Mouse (Mus musculus) erythroblast, adult 5-6 weeks (primary cell): ENCODE results near the gene Ppp1r14c. TPM values are rescaled to one million over a fixed set of nuclear protein-coding genes. Genes with fewer than 3 reads are reported as not detected.
"Not testable (repeated sequence)": the region's sequence is repeated elsewhere in the genome, so short reads cannot be mapped to it uniquely, and the experiment has no call there.

Experiments
- ATAC-seq: replicated peaks from 2 replicates; pipeline ENCODE4 v1.8.0; 2016; ENCODE audit warnings: moderate number of reproducible peaks, mild to moderate bottlenecking, moderate TSS enrichment, inconsistent platforms; ENCODE audit not compliant: poor library complexity, low FRiP score, severe bottlenecking
- total RNA-seq, 2 experiments: library from RNA; stranded (forward) in 1 of 2; stranded (reverse) in 1 of 2; fragments of 150-400 nt in 1 of 2; fragments of 200-764, 138-1000 nt in 1 of 2; gene quantifications; 2 replicates each; pipeline versions ENCODE4 v1.2.3 to v1.2.4; 2015 to 2017; ENCODE audit warnings: low replicate concordance in 2 of 2

Gene Ppp1r14c
- total RNA-seq, 2 experiments from 2014 or later: not detected

DNA sequence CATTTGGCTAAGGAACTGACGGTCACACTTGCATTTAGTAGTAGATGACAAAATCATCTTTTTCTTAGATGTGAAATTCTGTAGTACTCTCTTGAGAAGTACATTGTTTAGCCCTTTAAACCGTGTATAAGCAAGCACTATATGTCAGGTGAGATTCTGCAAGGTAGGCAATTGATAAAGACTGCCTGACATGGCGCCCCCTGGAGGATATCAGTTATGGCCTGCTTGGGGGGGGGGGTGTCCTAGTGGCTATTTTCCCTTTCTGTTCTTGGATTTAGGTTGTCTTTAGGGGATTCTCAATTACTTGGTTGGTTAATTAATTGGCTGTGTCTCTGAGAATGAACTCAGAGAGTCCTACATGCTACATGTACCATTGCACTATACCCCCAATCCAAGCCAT, 31.5 kb downstream of the Ppp1r14c start:
- no peak for ATAC-seq

DNA sequence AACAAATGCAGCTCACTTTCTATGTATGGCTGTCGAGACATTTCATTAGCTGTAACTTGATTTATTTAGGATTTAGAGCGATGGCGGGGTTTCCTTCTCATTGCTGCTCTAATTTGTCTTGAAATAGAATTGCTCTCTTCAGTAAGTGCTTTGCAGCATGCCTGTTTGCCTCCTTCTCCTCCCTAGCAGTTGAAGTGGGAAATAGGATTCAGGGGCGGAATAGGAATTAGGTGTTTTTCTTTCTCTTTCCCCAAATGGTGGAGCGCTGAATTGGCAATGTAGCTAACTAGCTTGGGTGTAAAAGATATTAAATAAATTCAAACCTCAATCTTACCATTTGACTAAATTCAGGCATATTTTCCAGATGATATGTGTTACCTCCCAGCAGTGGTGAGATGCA, 32.2 kb downstream of the Ppp1r14c start:
- ATAC-seq: no peak

GRCm38 (mm10) chr10:3402284-3402683, 36.4 kb downstream of the Ppp1r14c start:
- no peak for ATAC-seq

DNA sequence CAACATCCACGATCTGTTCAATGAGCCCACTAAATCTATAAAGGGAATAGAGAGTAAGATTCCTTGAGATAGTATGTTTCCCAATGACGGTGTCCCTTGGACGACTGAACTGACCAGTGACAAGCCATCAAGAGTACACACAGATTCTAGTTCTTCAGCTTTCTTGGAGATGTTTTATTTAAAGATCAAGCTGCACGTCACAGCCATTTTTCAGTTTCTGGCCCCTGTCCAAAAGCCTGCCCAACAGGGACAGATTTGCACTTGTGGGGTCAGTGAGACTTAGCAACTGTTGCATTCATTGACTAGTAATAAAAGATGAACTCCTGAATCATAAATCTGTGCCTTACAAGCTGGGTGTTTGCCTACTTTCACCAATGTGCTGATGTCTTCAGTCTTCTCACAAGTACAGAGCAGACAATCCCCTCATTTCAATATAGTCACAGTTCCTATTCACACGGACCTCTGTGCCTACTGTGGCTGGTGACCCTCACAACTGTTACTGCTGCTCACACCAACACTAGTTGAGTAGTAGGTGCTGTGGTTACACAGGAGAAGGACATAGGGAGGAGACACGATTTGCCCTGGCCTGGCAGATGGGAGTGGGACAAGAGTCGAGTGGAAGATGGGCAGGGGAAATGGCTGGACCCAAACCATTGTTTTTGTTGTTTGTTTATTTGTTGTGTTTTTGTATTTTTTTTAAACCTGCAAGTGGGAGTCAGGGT, 37.7 kb downstream of the Ppp1r14c start:
- no peak for ATAC-seq

GRCm38 (mm10) chr10:3404362-3404761, 38.5 kb downstream of the Ppp1r14c start:
- no peak for ATAC-seq

DNA sequence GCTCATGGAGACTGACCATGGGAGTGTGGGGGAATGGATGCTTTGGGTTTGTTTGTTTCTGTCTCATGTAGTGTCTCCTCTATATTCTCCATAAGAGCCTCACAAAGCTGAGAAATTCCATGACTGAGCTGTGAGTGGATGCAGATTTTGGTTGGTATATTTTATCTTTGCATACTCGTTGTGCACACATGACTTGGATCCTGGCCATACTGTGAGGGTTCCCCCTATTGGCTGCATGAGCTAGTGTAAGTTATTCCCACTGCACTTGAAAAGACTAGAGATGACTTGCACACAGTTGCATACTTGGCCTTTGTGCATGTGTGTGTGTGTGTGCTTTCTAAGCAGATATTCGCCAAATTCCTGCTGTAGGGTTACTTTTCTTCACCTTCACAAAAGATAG, 40.4 kb downstream of the Ppp1r14c start:
- no peak for ATAC-seq

GRCm38 (mm10) chr10:3408036-3408661, 42.3 kb downstream of the Ppp1r14c start:
- no peak for ATAC-seq

DNA sequence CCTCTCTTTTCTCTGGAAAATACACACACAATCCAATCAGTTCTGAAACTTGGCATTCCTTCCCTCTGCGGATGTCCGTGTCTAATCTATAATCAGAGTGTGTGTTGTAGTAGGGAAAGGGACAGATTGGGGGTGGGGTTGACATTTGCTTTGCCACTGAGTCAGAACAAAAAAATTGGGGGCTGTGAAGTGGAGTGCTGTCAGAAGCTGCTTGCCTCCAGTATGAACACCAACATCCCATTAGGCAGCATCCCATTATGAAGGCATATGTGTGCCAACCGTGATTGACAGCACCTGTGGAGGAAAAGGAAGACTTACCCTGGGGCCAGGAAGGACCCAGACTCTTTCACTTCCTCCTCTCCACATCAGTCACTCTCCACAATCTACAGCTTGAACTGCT, 42.8 kb downstream of the Ppp1r14c start:
- no peak for ATAC-seq

DNA sequence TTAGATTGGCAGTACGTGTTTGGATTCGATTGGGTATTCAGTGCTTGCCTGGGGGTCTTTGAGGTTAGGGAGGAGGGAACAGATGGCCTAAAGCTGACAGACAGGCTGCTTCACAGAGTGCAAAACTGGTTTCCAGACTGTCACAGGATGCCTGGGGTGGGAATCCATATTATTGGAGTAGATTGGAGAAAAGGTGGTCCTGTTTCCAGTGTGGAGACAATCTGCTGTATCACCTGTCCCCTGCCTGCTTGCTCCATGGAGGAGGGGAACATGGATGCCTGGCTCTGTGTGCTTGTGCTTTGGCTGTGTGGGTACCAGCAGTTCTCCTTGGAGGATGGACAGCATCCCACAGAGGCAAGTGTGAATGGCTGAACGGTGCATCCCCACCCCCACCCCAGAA, 45.4 kb downstream of the Ppp1r14c start:
- no peak for ATAC-seq

- ATAC-seq: no peak
These were observed 45.8 kb downstream of the Ppp1r14c start for GRCm38 (mm10) chr10:3411639-3412038.

DNA sequence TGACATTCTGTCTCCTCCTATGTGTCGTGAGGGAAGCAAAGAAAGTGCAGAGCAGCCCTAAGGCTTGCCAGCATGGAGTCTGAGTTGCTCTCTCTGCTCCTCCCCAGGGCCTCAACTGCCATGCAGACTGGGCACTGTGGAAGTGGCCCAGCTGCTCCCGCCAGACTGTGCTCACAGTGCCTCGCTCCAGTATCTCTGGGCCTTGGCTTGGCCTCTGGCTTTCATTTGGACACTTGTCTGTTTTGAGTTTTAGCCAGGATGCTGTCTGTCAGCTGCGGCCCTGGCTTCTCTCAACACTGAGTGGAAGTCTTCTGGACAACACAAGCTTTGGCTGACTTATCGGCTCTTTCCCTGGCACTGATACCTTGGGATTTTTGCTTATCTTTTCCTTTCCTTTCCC, 49.0 kb downstream of the Ppp1r14c start:
- no peak for ATAC-seq

DNA sequence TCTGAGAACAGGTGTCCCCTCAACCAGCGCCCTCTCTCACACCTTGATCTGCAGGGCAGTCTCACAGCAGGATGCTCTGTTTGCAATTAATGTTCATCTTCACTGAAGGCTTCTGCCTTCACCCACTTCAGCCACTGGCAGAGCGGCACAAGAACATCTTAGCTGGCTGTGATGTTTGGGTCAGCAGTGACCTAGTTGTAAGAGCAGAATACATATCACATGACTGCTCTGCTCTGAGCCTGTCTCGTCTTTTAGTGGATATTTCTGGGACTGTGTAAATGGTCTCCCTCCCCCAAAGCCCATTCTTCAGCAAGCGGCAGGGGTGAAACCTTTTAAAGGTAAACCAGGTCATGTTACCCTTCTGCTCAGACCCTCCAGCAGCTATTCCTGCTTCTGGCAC, 50.7 kb downstream of the Ppp1r14c start:
- ATAC-seq: no peak

DNA sequence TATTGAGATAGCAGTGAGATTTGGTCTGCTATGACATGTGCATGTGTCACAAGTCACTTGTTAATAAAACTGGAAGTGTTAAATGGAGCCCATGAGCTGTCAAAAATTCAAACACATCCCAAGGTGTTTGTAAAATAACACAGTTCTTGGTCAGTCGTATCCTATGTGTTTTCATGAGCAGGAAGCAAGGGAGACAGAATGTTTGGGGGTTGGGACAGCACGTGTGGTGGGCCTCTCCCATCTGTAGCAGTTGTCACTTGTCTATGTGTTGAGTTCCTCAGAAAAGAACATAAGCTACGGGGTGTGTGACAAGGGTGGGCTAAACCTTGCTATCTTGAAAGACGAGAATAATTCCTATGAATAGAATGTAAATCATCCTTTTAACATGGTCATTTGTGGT, 51.6 kb downstream of the Ppp1r14c start:
- no peak for ATAC-seq

DNA sequence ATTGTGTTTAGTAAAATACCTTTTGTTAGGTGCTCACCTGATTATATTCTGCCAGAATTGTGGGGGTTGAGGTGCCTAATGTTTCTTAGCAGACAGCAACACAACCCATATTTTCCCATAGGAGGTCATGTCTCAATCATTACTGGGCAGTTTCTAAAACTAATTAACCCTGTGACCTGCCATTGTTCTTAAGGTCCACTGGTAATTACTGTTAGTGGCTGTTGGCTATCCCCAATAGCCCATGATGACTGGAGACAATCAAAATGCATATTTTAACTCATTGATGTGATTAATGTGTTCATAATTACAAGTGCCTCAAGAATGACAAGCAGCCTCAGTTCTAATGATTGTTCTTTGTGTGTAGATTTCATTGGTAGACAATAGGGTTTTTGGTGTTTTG, 58.2 kb downstream of the Ppp1r14c start:
- no peak for ATAC-seq

DNA sequence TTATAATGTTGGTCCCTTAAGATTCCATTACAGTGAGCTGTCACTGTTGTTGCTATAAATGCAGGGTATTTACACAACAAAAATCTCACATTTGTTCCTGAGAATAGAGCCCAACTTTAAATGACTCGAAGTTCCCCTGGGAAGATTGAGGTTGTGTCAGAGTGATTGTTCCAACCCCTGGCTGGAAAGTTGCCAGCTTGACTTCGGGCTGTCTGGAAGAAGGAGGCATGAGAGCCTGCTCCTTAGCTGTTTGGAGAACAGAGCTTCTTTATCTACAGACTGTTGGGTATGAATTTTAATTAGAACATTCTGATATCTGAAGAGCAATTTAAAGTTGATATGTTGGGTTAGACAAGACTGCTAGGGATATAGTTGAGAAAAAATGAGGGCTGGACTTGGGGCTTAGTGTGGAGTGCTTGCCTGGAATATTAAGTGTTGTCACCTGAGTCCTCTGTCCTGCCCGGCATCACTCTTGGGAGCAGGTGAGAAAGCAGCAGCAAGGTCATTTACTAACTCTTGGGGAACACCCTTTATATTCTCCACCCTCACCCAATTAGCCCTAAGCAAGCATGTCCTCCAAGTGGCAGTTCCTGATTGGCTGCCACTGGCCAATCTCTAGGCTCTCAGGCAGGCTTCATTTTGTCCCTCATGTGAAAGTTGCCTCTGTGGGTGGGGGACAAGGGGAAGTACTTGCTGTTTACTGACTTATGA, 62.0 kb downstream of the Ppp1r14c start:
- ATAC-seq: no peak

- ATAC-seq: no peak
These were observed 69.1 kb downstream of the Ppp1r14c start for GRCm38 (mm10) chr10:3434848-3435474.

GRCm38 (mm10) chr10:3440722-3441471, 75.0 kb downstream of the Ppp1r14c start:
- ATAC-seq: no peak

DNA sequence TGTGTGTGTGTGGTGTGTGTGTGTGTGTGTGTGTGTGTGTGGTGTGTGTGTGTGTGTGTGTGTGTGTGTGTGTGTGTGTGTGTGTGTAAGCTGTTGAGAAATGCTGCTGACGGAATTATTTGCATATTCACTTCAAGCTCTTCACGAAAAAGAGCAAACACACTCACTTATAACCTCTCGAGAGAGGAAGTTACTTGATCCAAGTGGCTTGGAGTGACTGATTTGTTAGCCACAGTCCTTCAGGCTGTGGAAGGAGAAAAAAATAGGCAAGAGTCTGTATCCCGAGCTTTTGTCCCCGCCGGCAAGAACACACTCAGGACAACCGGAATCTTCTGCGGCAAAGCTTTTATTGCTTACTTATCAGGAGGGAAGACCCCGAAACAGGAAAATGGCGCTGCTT, 80.9 kb downstream of the Ppp1r14c start:
- ATAC-seq: not testable (repeated sequence)

DNA sequence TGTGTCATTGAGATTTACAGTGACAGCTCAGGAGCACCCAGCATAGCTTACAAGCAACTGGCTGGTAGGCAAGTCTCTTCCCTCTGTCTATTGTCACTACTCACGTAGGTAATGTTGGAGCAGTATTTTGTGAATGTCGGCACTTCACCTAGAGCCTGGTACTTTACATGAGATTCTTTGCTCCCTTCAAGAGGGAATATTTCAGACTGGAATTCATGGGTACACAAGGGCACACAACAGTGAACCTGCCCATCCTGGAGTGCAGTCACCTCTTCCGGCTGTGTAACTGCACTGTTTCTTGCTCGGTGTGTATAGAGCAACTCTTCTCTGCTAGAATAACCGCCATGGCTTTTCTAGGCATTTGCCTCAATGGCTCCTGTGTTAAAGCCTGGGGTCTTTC, 82.8 kb downstream of the Ppp1r14c start:
- ATAC-seq: no peak

GRCm38 (mm10) chr10:3451930-3452329, 86.1 kb downstream of the Ppp1r14c start:
- no peak for ATAC-seq
